Mouse (Mus musculus) forebrain, embryonic 14.5 days (tissue): Measurements from ENCODE around the gene Crb3. TPM values are rescaled to one million over a fixed set of nuclear protein-coding genes. Genes with fewer than 3 reads are reported as not detected.

Experiments used
- ATAC-seq: fragments of 200-750 bp; cut with Nextera tagmentation; 2 replicates; pipeline ENCODE4 v1.8.0; 2017; ENCODE audit warnings: mild to moderate bottlenecking, moderate library complexity
- DNase-seq: peaks from one replicate; pipeline ENCODE4 v3.0.0-alpha.2; 2015; ENCODE audit warnings: low spot score
- H3K27ac ChIP-seq: fragments of 300-500 bp; sonication (generic); 2 replicates; pipeline ENCODE4 v1.5.1; 2014; ENCODE audit warnings: low read depth, mild to moderate bottlenecking, control low read depth, low read length, moderate library complexity
- H3K27me3 ChIP-seq: fragments of 300-500 bp; sonication (generic); replicated peaks from 2 replicates; pipeline ENCODE4 v1.6.1; 2014; ENCODE audit warnings: low read length, control low read depth, mixed read lengths; ENCODE audit not compliant: control insufficient read depth, insufficient read depth
- H3K36me3 ChIP-seq: fragments of 300-500 bp; sonication (generic); 2 replicates; pipeline ENCODE4 v1.6.1; 2014; ENCODE audit warnings: low read length, control low read depth; ENCODE audit not compliant: control insufficient read depth, insufficient read depth
- H3K4me1 ChIP-seq: fragments of 300-500 bp; sonication (generic); 2 replicates; pipeline ENCODE4 v1.6.1; 2014; ENCODE audit warnings: antibody characterized with exemption, low read length, control low read depth; ENCODE audit not compliant: control insufficient read depth, insufficient read depth
- H3K4me2 ChIP-seq: fragments of 300-500 bp; sonication (generic); 2 replicates; pipeline ENCODE4 v1.6.1; 2014; ENCODE audit warnings: mild to moderate bottlenecking, control low read depth, low read length
- H3K4me3 ChIP-seq: fragments of 300-500 bp; sonication (generic); 2 replicates; pipeline ENCODE4 v1.5.1; 2014; ENCODE audit warnings: low read depth, low read length, control low read depth
- H3K9ac ChIP-seq: fragments of 300-500 bp; sonication (generic); 2 replicates; pipeline ENCODE4 v1.6.1; 2014; ENCODE audit warnings: mild to moderate bottlenecking, low read length, control low read depth, moderate library complexity
- H3K9me3 ChIP-seq: fragments of 300-500 bp; sonication (generic); replicated peaks from 2 replicates; pipeline ENCODE4 v1.6.1; 2016; ENCODE audit warnings: low read length, control low read depth, mixed read lengths; ENCODE audit not compliant: control insufficient read depth
- WGBS: fragments of 180-500 bp; shearing (Covaris S2); extraction: QIAGEN DNeasy Blood & Tissue Kit; methylation state at CpG from one replicate; pipeline ENCODE4 v1.1.7; 2014; 5-methylcytosine and 5-hydroxymethylcytosine counted together
- polyA plus RNA-seq: library from polyadenylated mRNA; unstranded; fragments of >200 nt; fragmentation: Nextera tagmentation; extraction: Ambion mirVana; gene quantifications from 2 replicates; pipeline ENCODE4 v1.2.1, GENCODE M21; 2014

Gene Crb3
- polyA plus RNA-seq, 1 experiment from 2014 or later, result 2.0 TPM

DNA sequence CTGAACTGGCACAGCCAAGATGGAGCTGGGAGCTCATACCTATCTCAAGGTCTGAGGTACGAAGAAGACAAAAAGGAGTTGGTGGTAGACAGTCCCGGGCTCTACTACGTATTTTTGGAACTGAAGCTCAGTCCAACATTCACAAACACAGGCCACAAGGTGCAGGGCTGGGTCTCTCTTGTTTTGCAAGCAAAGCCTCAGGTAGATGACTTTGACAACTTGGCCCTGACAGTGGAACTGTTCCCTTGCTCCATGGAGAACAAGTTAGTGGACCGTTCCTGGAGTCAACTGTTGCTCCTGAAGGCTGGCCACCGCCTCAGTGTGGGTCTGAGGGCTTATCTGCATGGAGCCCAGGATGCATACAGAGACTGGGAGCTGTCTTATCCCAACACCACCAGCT, 48.2 kb downstream of the Crb3 start:
- H3K4me3 ChIP-seq, result no peak overlapping the region
- WGBS, result 88% methylated on average over 5 of the region's 5 CpGs
- no peak for ATAC-seq
- no peaks in the 10 kb centered on the region for H3K36me3 ChIP-seq
- H3K9me3 ChIP-seq, result no peaks in the 10 kb centered on the region
- peaks cover 6% of the 10 kb centered on the region for H3K4me1 ChIP-seq
- DNase-seq, result no peak
- H3K9ac ChIP-seq, result no peak overlapping the region
- no peaks in the 10 kb centered on the region for H3K27me3 ChIP-seq
- H3K4me2 ChIP-seq, result no peak overlapping the region; the same call in 1 of the 2 replicates
- no peak overlapping the region for H3K27ac ChIP-seq

DNA sequence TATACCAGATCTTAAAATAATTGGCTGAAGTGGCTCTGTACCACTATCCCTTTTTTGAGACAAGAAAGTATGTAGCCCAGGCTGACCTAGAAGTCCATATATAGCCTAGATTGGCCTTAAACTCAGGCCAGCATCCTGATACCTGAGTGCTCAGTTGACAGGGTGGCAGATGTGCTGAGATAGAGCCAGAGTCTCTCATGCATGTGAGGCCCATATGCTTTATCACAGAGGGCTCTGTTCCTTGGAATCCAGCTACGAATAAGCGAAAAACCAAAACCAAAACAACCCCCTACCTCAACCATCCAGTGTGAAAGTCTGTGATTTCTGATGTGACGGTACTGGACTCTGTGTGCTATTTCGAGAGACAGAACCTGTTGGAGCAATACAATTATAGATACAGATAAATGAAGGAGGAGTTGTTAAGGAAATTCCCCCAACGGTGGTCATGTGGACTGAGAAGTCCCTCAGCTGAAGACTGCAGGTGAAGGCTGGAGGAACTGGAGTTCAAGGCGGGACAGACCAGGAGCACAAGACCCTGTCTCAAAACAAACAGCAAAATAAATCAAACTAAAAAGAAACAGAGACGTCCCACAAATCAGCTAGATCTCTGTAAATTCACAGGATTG, 49.2 kb downstream of the Crb3 start:
- no peaks in the 10 kb centered on the region for H3K36me3 ChIP-seq
- ATAC-seq, result no peak
- no peak for DNase-seq
- no peaks in the 10 kb centered on the region for H3K9me3 ChIP-seq
- H3K9ac ChIP-seq, result no peak overlapping the region
- no peak overlapping the region for H3K27ac ChIP-seq
- H3K4me3 ChIP-seq, result no peak overlapping the region
- H3K4me1 ChIP-seq, result peaks cover 6% of the 10 kb centered on the region
- no peaks in the 10 kb centered on the region for H3K27me3 ChIP-seq
- 82% methylated on average over 7 of the region's 7 CpGs for WGBS
- H3K4me2 ChIP-seq, result no peak overlapping the region

DNA sequence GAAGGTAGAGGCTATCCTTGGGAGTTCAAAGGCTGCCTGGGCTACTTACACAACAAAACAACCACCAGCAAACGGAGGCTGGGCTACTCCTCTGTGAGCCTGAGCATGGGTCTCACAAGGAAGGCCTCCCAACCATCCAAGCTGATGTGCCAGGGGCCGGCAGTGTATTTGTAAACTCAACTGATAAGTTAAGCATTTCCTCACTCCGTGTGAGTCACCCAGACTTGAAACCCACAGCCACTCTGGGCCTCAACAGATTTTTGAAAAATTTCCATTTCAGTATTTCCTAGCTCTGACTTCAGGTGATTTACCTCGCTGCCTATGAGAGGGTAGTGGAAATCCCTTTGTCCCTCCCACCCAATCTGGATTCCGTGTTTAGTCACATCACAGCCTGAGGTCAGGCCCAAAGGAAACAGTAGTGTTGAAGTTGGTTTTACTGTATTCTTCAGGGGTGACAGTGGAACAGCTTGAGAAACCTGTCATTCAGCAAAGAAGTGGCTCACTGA, 49.8 kb downstream of the Crb3 start:
- peaks cover 6% of the 10 kb centered on the region for H3K4me1 ChIP-seq
- no peaks in the 10 kb centered on the region for H3K27me3 ChIP-seq
- no peak overlapping the region for H3K4me3 ChIP-seq
- no peak overlapping the region for H3K9ac ChIP-seq
- H3K9me3 ChIP-seq, result no peaks in the 10 kb centered on the region
- ATAC-seq, result no peak
- H3K4me2 ChIP-seq, result no peak overlapping the region
- H3K27ac ChIP-seq, result no peak overlapping the region
- DNase-seq, result no peak
- no peaks in the 10 kb centered on the region for H3K36me3 ChIP-seq
- WGBS, result 60% methylated on average over 5 of the region's 5 CpGs

DNA sequence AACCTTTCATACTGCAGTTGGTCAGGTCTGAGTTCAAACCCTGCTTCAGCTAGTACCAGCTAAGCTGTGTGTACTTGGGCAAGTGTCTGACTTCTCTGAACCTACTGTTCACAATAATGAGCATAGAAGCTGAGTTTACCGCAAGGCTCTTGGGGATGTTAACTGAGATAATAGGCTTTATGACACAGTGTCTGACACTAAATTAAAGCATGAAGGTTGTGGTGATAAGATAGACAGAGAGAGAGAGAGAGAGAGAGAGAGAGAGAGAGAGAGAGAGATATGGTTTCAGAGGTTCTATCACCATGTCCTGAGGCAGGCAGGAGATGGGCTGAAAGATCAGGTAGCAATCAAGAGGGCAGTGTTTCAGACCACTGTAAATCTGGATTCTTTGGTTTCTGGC, 51.1 kb downstream of the Crb3 start:
- Histone ChIP-seq H3K4me3 (no peak overlapping the region), H3K36me3 (no peaks in the 10 kb centered on the region), H3K4me1 (peaks cover 6% of the 10 kb centered on the region), H3K27ac (no peak overlapping the region), H3K9me3 (no peaks in the 10 kb centered on the region), H3K9ac (no peak overlapping the region), H3K4me2 (no peak overlapping the region), H3K27me3 (no peaks in the 10 kb centered on the region)
- ATAC-seq, result no peak
- WGBS, result 85% methylated on average over 1 of the region's 1 CpGs
- no peak for DNase-seq

DNA sequence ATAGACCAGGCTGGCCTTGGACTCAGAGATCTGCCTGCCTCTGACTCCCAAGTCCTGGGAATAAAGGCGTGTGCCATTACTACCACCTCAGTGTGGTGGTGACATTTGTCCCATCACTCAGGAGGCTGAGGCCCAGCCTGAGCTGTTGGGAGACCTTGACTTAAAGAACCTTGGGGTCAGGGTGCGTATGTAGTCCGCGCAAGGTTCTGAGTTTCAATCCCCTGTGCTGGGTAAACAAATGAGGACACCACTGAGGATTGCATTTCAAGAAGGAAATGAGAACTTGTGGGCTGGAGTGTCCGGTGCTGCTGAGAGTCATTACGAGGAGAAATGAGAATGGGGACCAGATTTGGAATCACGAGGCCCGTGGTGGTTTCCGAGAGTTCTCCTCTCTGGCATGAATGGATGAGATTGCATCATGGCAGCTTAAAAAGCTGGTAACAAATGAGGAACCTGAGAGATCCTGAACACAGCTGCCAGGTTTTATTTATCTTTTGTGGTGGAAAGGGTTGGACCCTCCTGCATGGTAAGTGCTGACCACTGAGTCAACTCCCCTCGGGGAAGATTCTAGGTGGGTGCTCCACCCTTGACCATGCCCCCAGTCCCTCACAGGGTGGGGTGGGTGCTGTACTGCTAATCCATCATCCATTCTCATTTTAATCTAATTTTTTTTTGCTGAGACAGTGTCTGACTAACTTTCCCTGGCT, 54.0 kb downstream of the Crb3 start:
- no peaks in the 10 kb centered on the region for H3K27me3 ChIP-seq

More for the DNA sequence above, 54.0 kb downstream of the Crb3 start:
- H3K4me1 ChIP-seq, result no peaks in the 10 kb centered on the region
- H3K36me3 ChIP-seq, result no peaks in the 10 kb centered on the region
- no peak overlapping the region for H3K4me2 ChIP-seq
- H3K9ac ChIP-seq, result no peak overlapping the region
- H3K9me3 ChIP-seq, result no peaks in the 10 kb centered on the region
- no peak overlapping the region for H3K27ac ChIP-seq
- WGBS, result 90% methylated on average over 10 of the region's 10 CpGs
- no peak for ATAC-seq
- H3K4me3 ChIP-seq, result no peak overlapping the region
- no peak for DNase-seq

Other genes with a start within 250 kb of the Crb3 start
- 2.2 and 3.2 TPM in 2 replicates for gene Rfx2, start 228.1 kb upstream of the Crb3 start, polyA plus RNA-seq
- gene Acsbg2, start 184.7 kb upstream of the Crb3 start, polyA plus RNA-seq, result not detected in 2 replicates
- 0.08 and 0.19 TPM in 2 replicates for gene 1700061G19Rik, start 183.6 kb upstream of the Crb3 start, polyA plus RNA-seq
- 45.6 and 52.3 TPM in 2 replicates for gene Mllt1, start 123.7 kb upstream of the Crb3 start, polyA plus RNA-seq
- not detected in 2 replicates for gene Acer1, start 77.0 kb upstream of the Crb3 start, polyA plus RNA-seq
- 173 and 209 TPM in 2 replicates for gene Clpp, start 68.8 kb upstream of the Crb3 start, polyA plus RNA-seq
- 41.9 and 44.8 TPM in 2 replicates for gene Alkbh7, start 61.8 kb upstream of the Crb3 start, polyA plus RNA-seq
- gene Pspn, start 59.1 kb upstream of the Crb3 start, polyA plus RNA-seq, result 0.70 TPM in 2 replicates
- 70.7 and 78.9 TPM in 2 replicates for gene Gtf2f1, start 47.8 kb upstream of the Crb3 start, polyA plus RNA-seq
- 0.14 and 0.37 TPM in 2 replicates for gene Gm17949, start 47.6 kb upstream of the Crb3 start, polyA plus RNA-seq
- 24.6 and 26.0 TPM in 2 replicates for gene Khsrp, start 27.6 kb upstream of the Crb3 start, polyA plus RNA-seq
- gene Slc25a41, start 17.5 kb upstream of the Crb3 start, polyA plus RNA-seq, result not detected in 2 replicates
- 25.7 and 27.2 TPM in 2 replicates for gene Slc25a23, start 758 bp downstream of the Crb3 start, polyA plus RNA-seq
- gene Dennd1c, start 19.4 kb downstream of the Crb3 start, polyA plus RNA-seq, result 3.6 and 4.1 TPM in 2 replicates
- gene Tubb4a, start 28.7 kb downstream of the Crb3 start, polyA plus RNA-seq, result 229 and 249 TPM in 2 replicates
- gene Tnfsf9, start 46.2 kb downstream of the Crb3 start, polyA plus RNA-seq, result 6.7 and 7.7 TPM in 2 replicates
- 0.27 and 0.50 TPM in 2 replicates for gene Cd70, start 90.7 kb downstream of the Crb3 start, polyA plus RNA-seq
- not detected in 2 replicates for gene Tnfsf14, start 135.1 kb downstream of the Crb3 start, polyA plus RNA-seq
- gene C3, start 169.0 kb downstream of the Crb3 start, polyA plus RNA-seq, result 0.71 and 0.90 TPM in 2 replicates
- gene Gpr108, start 189.3 kb downstream of the Crb3 start, polyA plus RNA-seq, result 19.3 and 19.6 TPM in 2 replicates
- 10.4 and 11.8 TPM in 2 replicates for gene Trip10, start 190.3 kb downstream of the Crb3 start, polyA plus RNA-seq
- gene Vav1, start 220.0 kb downstream of the Crb3 start, polyA plus RNA-seq, result 0.95 and 1.2 TPM in 2 replicates